Mouse (Mus musculus): ENCODE measurements at regions not wholly inside any gene's neighbourhood (a gene's known extent, or its start where the extent isn't known, plus 50 kb on each side); places are given as distances from the start of the nearest gene placed in this dataset.

DNA sequence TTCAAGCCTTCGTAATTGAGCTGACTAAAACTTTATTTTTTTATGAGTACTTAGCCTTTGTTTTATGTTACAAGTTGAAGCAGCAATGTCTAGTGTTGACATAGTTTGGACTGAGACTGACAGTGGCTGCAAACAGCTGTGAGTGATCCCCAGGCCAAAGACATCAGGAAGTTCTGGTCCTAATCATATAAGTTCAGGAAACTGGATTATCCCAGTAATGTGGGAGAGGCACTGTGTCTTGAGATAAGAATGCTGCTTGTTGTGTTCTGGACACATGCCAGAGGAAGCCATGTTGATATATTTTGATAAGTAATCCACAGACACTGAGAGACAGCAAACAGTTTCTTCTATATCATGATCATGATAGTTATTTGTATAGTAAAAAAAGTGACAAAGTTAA is 153.4 kb downstream of the Lrriq3 start:
- H3K4me2 ChIP-seq (ENCODE audit: low read length), result no peak overlapping the region
- H3K4me3 ChIP-seq (replicated peaks; ENCODE audit: low read length), result no peak overlapping the region
- no peak for ATAC-seq
- no peaks in the 10 kb centered on the region for H3K4me1 ChIP-seq (replicated peaks; ENCODE audit: control insufficient read depth, insufficient read depth, low read length)
- no peak overlapping the region for H3K27ac ChIP-seq (ENCODE audit: low read length)
- 81% methylated on average over 1 of the region's 1 CpGs for WGBS
- H3K27me3 ChIP-seq (replicated peaks; ENCODE audit: control insufficient read depth, insufficient read depth, low read length), result no peaks in the 10 kb centered on the region
- no peak overlapping the region for H3K9ac ChIP-seq (replicated peaks; ENCODE audit: low read depth, low read length)
- no peaks in the 10 kb centered on the region for H3K36me3 ChIP-seq (ENCODE audit: control insufficient read depth, insufficient read depth)
- H3K9me3 ChIP-seq (ENCODE audit: control insufficient read depth, low read length), result no peaks in the 10 kb centered on the region

DNA sequence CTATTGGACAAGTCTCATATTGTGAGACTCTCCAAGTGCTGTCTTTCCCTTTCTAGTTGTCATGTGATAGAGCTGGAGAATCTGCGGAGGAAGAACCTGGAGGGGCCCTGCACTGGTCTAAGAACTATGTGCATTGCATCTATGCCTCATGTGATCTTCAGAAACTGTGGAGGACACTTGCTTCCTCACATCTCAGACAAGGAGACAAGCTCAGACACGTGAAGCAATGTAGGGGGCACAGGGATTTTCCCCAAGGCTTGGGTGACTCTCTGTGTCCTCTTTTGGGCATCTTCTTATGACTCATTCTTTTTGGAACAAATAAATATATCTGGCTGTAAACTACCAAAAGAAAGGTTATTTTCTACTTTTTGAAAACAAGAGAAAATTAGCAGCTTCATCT is 153.9 kb downstream of the Lrriq3 start:
- no peak overlapping the region for H3K4me2 ChIP-seq (ENCODE audit: low read length)
- no peak for ATAC-seq
- H3K9ac ChIP-seq (replicated peaks; ENCODE audit: low read depth, low read length), result no peak overlapping the region
- 81% methylated on average over 2 of the region's 2 CpGs for WGBS
- H3K36me3 ChIP-seq (ENCODE audit: control insufficient read depth, insufficient read depth), result no peaks in the 10 kb centered on the region
- no peak overlapping the region for H3K27ac ChIP-seq (ENCODE audit: low read length)
- no peaks in the 10 kb centered on the region for H3K9me3 ChIP-seq (ENCODE audit: control insufficient read depth, low read length)
- no peaks in the 10 kb centered on the region for H3K4me1 ChIP-seq (replicated peaks; ENCODE audit: control insufficient read depth, insufficient read depth, low read length)
- H3K27me3 ChIP-seq (replicated peaks; ENCODE audit: control insufficient read depth, insufficient read depth, low read length), result no peaks in the 10 kb centered on the region
- H3K4me3 ChIP-seq (replicated peaks; ENCODE audit: low read length), result no peak overlapping the region

DNA sequence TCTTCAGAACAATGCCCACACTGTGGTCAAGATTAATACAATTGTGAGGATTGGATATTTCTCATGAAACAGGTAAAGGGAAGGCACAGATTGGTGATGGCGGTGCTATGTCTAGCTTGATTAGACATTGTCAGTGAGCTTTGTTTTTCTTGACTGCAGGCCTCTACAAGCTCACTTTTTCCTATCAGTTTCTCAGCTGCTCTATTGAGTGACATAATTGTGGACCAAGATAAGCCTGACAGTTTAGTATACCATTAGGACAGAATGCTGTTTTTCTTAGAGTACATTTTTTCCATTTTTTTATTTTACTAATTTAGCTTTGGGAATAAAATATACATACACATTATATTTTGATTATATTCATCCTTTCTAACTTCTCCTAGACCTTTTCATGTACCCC is 154.7 kb downstream of the Lrriq3 start:
- Histone ChIP-seq H3K4me1 (replicated peaks; ENCODE audit: control insufficient read depth, insufficient read depth, low read length) (no peaks in the 10 kb centered on the region), H3K27me3 (replicated peaks; ENCODE audit: control insufficient read depth, insufficient read depth, low read length) (no peaks in the 10 kb centered on the region), H3K4me2 (ENCODE audit: low read length) (no peak overlapping the region), H3K9me3 (ENCODE audit: control insufficient read depth, low read length) (no peaks in the 10 kb centered on the region), H3K27ac (ENCODE audit: low read length) (no peak overlapping the region), H3K36me3 (ENCODE audit: control insufficient read depth, insufficient read depth) (no peaks in the 10 kb centered on the region), H3K4me3 (replicated peaks; ENCODE audit: low read length) (no peak overlapping the region), H3K9ac (replicated peaks; ENCODE audit: low read depth, low read length) (no peak overlapping the region)
- ATAC-seq, result no peak
- WGBS, result 90% methylated on average over 1 of the region's 1 CpGs

DNA sequence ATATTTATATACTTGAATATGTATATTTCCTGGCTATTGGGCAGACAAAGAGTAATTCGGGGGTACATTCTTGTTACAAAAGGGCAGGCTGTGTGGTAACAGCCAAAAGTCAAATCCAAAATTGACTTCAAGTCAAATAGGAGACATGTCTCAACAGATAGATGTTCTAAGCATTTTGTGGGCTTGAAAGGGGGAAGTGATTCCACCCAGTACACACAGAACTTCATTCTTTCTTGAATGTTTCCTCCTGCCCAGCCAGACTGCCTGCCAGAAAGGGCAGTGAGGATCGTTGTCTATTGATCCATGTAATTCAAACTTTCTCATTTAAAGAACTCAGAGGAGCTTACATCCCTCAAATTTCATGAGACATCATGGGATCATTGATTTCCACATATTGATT is 157.7 kb downstream of the Lrriq3 start:
- ATAC-seq, result no peak
- Histone ChIP-seq H3K27me3 (replicated peaks; ENCODE audit: control insufficient read depth, insufficient read depth, low read length) (no peaks in the 10 kb centered on the region), H3K4me2 (ENCODE audit: low read length) (no peak overlapping the region), H3K4me1 (replicated peaks; ENCODE audit: control insufficient read depth, insufficient read depth, low read length) (no peaks in the 10 kb centered on the region), H3K36me3 (ENCODE audit: control insufficient read depth, insufficient read depth) (no peaks in the 10 kb centered on the region), H3K9ac (replicated peaks; ENCODE audit: low read depth, low read length) (no peak overlapping the region), H3K27ac (ENCODE audit: low read length) (no peak overlapping the region), H3K4me3 (replicated peaks; ENCODE audit: low read length) (no peak overlapping the region), H3K9me3 (ENCODE audit: control insufficient read depth, low read length) (no peaks in the 10 kb centered on the region)
- WGBS, result 81% methylated on average over 2 of the region's 2 CpGs

DNA sequence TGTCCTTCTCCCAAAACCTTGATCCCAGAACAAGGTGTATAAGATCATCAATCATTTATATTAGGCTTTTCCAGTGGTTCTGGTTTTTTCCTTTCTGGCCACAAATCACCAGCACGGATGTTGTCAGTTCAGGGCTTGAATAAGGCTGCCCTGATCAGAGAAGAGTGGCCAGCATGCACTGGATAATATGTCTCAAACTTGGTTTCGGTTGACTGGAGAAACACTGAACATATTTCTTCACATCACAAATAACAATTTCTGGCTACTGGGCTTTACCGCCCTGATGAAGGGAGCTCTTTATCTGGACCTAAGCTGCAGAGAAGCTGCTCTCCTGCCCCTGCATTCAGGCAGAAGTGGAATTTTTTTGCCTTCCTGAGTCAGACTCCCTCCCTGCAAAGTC is 205.0 kb downstream of the Lrriq3 start:
- Histone ChIP-seq H3K9ac (replicated peaks; ENCODE audit: low read depth, low read length) (no peak overlapping the region), H3K27ac (ENCODE audit: low read length) (no peak overlapping the region), H3K36me3 (ENCODE audit: control insufficient read depth, insufficient read depth) (no peaks in the 10 kb centered on the region), H3K4me3 (replicated peaks; ENCODE audit: low read length) (no peak overlapping the region), H3K27me3 (replicated peaks; ENCODE audit: control insufficient read depth, insufficient read depth, low read length) (no peaks in the 10 kb centered on the region), H3K9me3 (ENCODE audit: control insufficient read depth, low read length) (no peaks in the 10 kb centered on the region), H3K4me2 (ENCODE audit: low read length) (no peak overlapping the region), H3K4me1 (replicated peaks; ENCODE audit: control insufficient read depth, insufficient read depth, low read length) (no peaks in the 10 kb centered on the region)
- 59% methylated on average over 3 of the region's 3 CpGs for WGBS
- no peak for ATAC-seq

DNA sequence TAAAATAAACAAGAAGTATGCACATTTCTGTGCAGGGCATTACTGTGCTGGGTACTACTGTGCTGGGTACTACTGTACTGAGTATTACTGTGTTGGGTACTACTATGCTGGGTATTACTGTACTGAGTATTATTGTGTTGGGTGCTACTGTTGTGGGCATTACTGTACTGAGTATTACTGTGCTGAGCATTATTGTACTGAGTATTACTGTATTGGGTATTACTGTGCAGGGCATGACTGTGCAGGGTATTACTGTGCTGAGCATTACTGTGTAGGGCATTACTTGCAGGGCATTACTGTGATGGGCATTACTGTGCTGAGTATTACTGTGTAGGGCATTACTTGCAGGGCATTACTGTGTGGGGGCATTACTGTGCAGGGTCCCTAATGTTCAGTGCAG is 205.5 kb downstream of the Lrriq3 start:
- H3K4me1 ChIP-seq (replicated peaks; ENCODE audit: control insufficient read depth, insufficient read depth, low read length), result no peaks in the 10 kb centered on the region
- H3K4me3 ChIP-seq (replicated peaks; ENCODE audit: low read length), result no peak overlapping the region
- H3K27ac ChIP-seq (ENCODE audit: low read length), result no peak overlapping the region
- no peak overlapping the region for H3K9ac ChIP-seq (replicated peaks; ENCODE audit: low read depth, low read length)
- H3K27me3 ChIP-seq (replicated peaks; ENCODE audit: control insufficient read depth, insufficient read depth, low read length), result no peaks in the 10 kb centered on the region
- ATAC-seq, result peak; percentile 58; the same call in 1 of the 2 replicates
- no peaks in the 10 kb centered on the region for H3K9me3 ChIP-seq (ENCODE audit: control insufficient read depth, low read length)
- no peak overlapping the region for H3K4me2 ChIP-seq (ENCODE audit: low read length)
- no peaks in the 10 kb centered on the region for H3K36me3 ChIP-seq (ENCODE audit: control insufficient read depth, insufficient read depth)

DNA sequence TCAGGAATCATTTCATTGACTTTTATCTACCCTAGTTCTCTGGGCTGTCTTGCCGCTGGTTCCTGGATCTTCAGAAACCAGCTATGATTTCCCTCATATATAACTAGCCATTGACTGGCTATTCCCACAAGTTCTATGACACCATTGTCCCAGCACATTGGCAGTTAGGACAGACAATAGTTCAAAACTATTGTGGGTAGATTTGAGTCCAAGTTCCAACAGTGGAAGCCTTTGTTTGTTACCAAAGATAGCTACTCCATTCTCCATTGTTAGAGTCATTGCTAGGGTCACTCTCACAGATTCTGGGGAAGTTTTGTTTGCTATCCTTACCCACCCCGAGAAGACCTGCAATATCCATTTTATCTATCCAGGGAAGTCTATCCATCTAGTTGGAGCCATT is 229.1 kb downstream of the Lrriq3 start:
- WGBS, result 90% methylated on average over 2 of the region's 2 CpGs
- no peaks in the 10 kb centered on the region for H3K4me1 ChIP-seq (replicated peaks; ENCODE audit: control insufficient read depth, insufficient read depth, low read length)
- ATAC-seq, result no peak
- H3K27me3 ChIP-seq (replicated peaks; ENCODE audit: control insufficient read depth, insufficient read depth, low read length), result no peaks in the 10 kb centered on the region
- no peak overlapping the region for H3K9ac ChIP-seq (replicated peaks; ENCODE audit: low read depth, low read length)
- H3K36me3 ChIP-seq (ENCODE audit: control insufficient read depth, insufficient read depth), result no peaks in the 10 kb centered on the region
- H3K4me3 ChIP-seq (replicated peaks; ENCODE audit: low read length), result no peak overlapping the region
- H3K4me2 ChIP-seq (ENCODE audit: low read length), result no peak overlapping the region
- no peaks in the 10 kb centered on the region for H3K9me3 ChIP-seq (ENCODE audit: control insufficient read depth, low read length)
- no peak overlapping the region for H3K27ac ChIP-seq (ENCODE audit: low read length)

DNA sequence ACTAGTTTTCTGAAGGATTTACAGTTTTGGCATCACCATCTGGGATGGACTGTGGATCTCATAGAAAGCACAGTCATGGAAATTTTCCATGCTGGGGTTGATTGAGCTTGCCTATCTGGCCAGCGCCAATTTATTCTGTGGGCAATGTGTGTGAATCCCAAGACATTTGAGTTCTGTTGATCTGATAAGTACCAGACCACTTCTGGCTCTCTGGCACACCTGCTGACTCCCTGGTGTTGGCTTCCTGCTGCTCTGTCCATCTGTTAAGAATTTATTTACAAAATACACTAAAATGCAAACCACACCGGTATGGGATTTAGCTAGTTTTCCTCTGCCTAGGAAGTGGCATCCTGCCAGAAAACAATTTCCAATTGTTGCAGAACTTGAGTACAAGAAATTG is 236.5 kb downstream of the Lrriq3 start:
- H3K4me1 ChIP-seq (replicated peaks; ENCODE audit: control insufficient read depth, insufficient read depth, low read length), result no peaks in the 10 kb centered on the region
- H3K27ac ChIP-seq (ENCODE audit: low read length), result no peak overlapping the region
- H3K9me3 ChIP-seq (ENCODE audit: control insufficient read depth, low read length), result no peaks in the 10 kb centered on the region
- no peaks in the 10 kb centered on the region for H3K36me3 ChIP-seq (ENCODE audit: control insufficient read depth, insufficient read depth)
- WGBS, result 60% methylated on average over 2 of the region's 2 CpGs
- no peak overlapping the region for H3K4me2 ChIP-seq (ENCODE audit: low read length)
- no peaks in the 10 kb centered on the region for H3K27me3 ChIP-seq (replicated peaks; ENCODE audit: control insufficient read depth, insufficient read depth, low read length)
- H3K9ac ChIP-seq (replicated peaks; ENCODE audit: low read depth, low read length), result no peak overlapping the region
- no peak for ATAC-seq
- no peak overlapping the region for H3K4me3 ChIP-seq (replicated peaks; ENCODE audit: low read length)

DNA sequence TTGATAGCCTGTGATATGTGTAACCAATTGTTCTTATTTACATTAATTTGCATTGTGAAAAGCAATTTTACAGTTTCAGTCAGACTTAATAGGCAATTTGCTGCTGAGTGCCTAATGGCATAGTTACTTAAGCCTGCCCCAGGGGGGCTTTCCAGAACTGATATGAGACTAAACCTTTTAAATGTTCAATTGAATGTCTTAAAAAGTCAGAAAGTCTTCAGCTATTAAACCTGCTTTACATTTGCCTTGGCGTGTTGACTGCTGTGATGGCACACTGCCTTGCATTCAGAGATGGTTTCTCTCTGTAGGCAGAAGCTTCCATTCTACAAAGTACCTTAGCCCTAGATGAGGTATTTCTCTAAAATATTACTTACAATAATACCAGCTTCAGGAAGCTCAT is 256.0 kb downstream of the Lrriq3 start:
- no peak overlapping the region for H3K4me3 ChIP-seq (replicated peaks; ENCODE audit: low read length)
- peak; percentile 64; the same call in 1 of the 2 replicates for ATAC-seq

DNA sequence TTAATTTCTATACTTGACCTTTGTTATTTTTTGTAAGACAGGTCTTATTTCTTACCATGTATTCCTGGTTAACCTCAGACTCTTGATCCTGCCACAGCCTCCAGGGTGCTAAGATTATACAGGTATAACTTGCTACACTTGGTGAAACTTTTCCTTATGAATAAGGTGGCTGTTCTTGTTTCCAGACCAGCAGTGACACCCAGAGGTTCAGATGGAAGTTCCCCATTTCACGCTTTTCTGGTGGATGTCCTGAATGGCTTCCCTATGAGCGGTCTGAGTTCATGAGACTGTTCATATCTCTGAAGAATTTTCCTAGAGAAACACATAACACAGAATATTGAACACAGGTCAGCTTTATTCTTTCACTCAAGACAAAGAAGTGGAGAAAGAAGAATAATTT is 258.4 kb downstream of the Lrriq3 start:
- WGBS, result 86% methylated on average over 2 of the region's 2 CpGs
- ATAC-seq, result no peak
- Histone ChIP-seq H3K9ac (replicated peaks; ENCODE audit: low read depth, low read length) (no peak overlapping the region), H3K36me3 (ENCODE audit: control insufficient read depth, insufficient read depth) (no peaks in the 10 kb centered on the region), H3K4me3 (replicated peaks; ENCODE audit: low read length) (no peak overlapping the region), H3K27ac (ENCODE audit: low read length) (no peak overlapping the region), H3K9me3 (ENCODE audit: control insufficient read depth, low read length) (no peaks in the 10 kb centered on the region), H3K4me1 (replicated peaks; ENCODE audit: control insufficient read depth, insufficient read depth, low read length) (no peaks in the 10 kb centered on the region), H3K4me2 (ENCODE audit: low read length) (no peak overlapping the region), H3K27me3 (replicated peaks; ENCODE audit: control insufficient read depth, insufficient read depth, low read length) (no peaks in the 10 kb centered on the region)

More for the DNA sequence above, 256.0 kb downstream of the Lrriq3 start:
- Histone ChIP-seq H3K9ac (replicated peaks; ENCODE audit: low read depth, low read length) (no peak overlapping the region), H3K27me3 (replicated peaks; ENCODE audit: control insufficient read depth, insufficient read depth, low read length) (no peaks in the 10 kb centered on the region), H3K9me3 (ENCODE audit: control insufficient read depth, low read length) (no peaks in the 10 kb centered on the region), H3K4me2 (ENCODE audit: low read length) (no peak overlapping the region), H3K27ac (ENCODE audit: low read length) (no peak overlapping the region), H3K36me3 (ENCODE audit: control insufficient read depth, insufficient read depth) (no peaks in the 10 kb centered on the region), H3K4me1 (replicated peaks; ENCODE audit: control insufficient read depth, insufficient read depth, low read length) (no peaks in the 10 kb centered on the region)
- WGBS, result 68% methylated on average over 1 of the region's 1 CpGs
